Mouse (Mus musculus) intestine, embryonic 15.5 days (tissue): ENCODE measurements around the gene Crybb3. TPM values are rescaled to one million over a fixed set of nuclear protein-coding genes. Genes with fewer than 3 reads are reported as not detected.

ENCODE experiments used
- ATAC-seq: fragments of 200-750 bp; cut with Nextera tagmentation; 2 replicates; pipeline ENCODE4 v1.8.0; 2017; ENCODE audit warnings: moderate TSS enrichment, moderate library complexity
- H3K27ac ChIP-seq: fragments of 300-500 bp; sonication (generic); 2 replicates; pipeline ENCODE4 v1.5.1; 2015; ENCODE audit warnings: mild to moderate bottlenecking, inconsistent platforms
- H3K27me3 ChIP-seq: fragments of 300-500 bp; sonication (generic); replicated peaks from 2 replicates; pipeline ENCODE4 v1.6.1; 2015; ENCODE audit warnings: inconsistent platforms
- H3K36me3 ChIP-seq: fragments of 300-500 bp; sonication (generic); 2 replicates; pipeline ENCODE4 v1.6.1; 2015; ENCODE audit warnings: inconsistent platforms
- H3K4me1 ChIP-seq: fragments of 300-500 bp; sonication (generic); replicated peaks from 2 replicates; pipeline ENCODE4 v1.6.1; 2015; ENCODE audit warnings: inconsistent platforms
- H3K4me2 ChIP-seq: fragments of 300-500 bp; sonication (generic); replicated peaks from 2 replicates; pipeline ENCODE4 v1.6.1; 2015; ENCODE audit warnings: mild to moderate bottlenecking, inconsistent platforms
- H3K4me3 ChIP-seq: fragments of 300-500 bp; sonication (generic); replicated peaks from 2 replicates; pipeline ENCODE4 v1.5.1; 2015; ENCODE audit warnings: inconsistent platforms
- H3K9ac ChIP-seq: fragments of 300-500 bp; sonication (generic); 2 replicates; pipeline ENCODE4 v1.6.1; 2015; ENCODE audit warnings: inconsistent platforms
- H3K9me3 ChIP-seq: fragments of 300-500 bp; sonication (generic); 2 replicates; pipeline ENCODE4 v1.6.1; 2016; ENCODE audit warnings: inconsistent platforms
- WGBS: fragments of 180-500 bp; shearing (Covaris S2); methylation state at CpG from one replicate; pipeline ENCODE4 v1.1.7; 2015; 5-methylcytosine and 5-hydroxymethylcytosine counted together
- polyA plus RNA-seq: library from polyadenylated mRNA; unstranded; fragments of >200 nt; fragmentation: Nextera tagmentation; extraction: Ambion mirVana; gene quantifications from 2 replicates; pipeline ENCODE4 v1.2.1, GENCODE M21; 2015

Crybb3 gene
- polyA plus RNA-seq, 1 experiment from 2014 or later: 0.36 TPM

GRCm38 (mm10) chr5:113100422-113100821 lies 19.0 kb upstream of the Crybb3 start:
- ATAC-seq: no peak
- WGBS: 72% methylated on average over 11 of the region's 11 CpGs
- H3K36me3 ChIP-seq: peaks cover 9% of the 10 kb centered on the region; the same call in 1 of the 2 replicates
- no peaks in the 10 kb centered on the region for H3K27me3 ChIP-seq
- peaks cover 1% of the 10 kb centered on the region; the same call in 1 of the 2 replicates for H3K4me1 ChIP-seq
- no peak overlapping the region for H3K4me2 ChIP-seq
- no peak overlapping the region for H3K4me3 ChIP-seq
- no peaks in the 10 kb centered on the region for H3K9me3 ChIP-seq
- H3K9ac ChIP-seq: no peak overlapping the region
- no peak overlapping the region for H3K27ac ChIP-seq

DNA sequence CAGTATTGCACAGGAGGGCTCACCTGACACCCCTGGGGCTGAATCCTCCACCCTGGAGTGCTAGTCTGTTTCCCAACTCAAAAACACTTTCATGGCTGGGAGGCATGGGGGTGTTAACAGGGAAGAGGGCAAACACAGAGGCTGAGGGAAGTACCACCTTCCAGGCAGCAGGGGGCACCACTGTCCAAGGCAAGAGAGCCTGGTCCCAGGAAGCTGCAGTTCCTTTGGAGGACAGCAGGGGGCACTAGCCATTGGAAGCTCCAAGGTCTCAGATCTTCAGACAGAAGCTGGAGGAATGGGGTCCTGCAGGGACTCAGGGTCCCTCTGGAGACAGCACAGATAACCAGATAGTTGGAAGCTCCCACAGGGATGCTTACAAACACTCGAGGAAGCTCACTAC lies 18.2 kb upstream of the Crybb3 start:
- Histone ChIP-seq H3K9me3 (no peaks in the 10 kb centered on the region), H3K9ac (no peak overlapping the region), H3K4me1 (no peaks in the 10 kb centered on the region; the same call in 1 of the 2 replicates), H3K27ac (no peak overlapping the region), H3K4me2 (no peak overlapping the region), H3K36me3 (peaks cover 12% of the 10 kb centered on the region; the same call in 1 of the 2 replicates), H3K4me3 (no peak overlapping the region), H3K27me3 (no peaks in the 10 kb centered on the region)
- ATAC-seq: peak; percentile 39
- 29% methylated on average over 1 of the region's 1 CpGs for WGBS

DNA sequence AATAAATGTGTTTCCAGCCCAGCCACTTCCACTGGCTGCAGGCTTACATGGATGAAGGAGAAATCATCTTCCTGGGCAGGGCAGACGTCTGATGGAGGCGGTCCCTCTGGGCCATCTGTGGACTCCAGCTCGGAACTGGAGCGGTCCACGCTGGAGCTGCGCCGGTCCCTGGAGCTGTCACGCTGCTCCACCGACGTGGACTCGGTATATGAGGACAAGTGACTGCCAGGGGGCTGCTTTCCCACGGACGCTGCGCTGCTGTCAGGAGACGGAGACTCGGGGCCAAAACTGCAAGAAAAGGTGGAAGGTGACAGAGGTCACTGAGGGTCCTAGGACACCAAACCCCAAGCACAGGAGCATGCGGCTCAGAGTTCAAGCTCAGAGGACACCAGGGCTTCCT lies 16.2 kb upstream of the Crybb3 start:
- no peak overlapping the region for H3K27ac ChIP-seq
- no peak overlapping the region for H3K4me2 ChIP-seq
- H3K4me3 ChIP-seq: no peak overlapping the region
- no peaks in the 10 kb centered on the region for H3K4me1 ChIP-seq
- no peaks in the 10 kb centered on the region for H3K9me3 ChIP-seq
- 89% methylated on average over 17 of the region's 17 CpGs for WGBS
- no peak overlapping the region for H3K9ac ChIP-seq
- no peaks in the 10 kb centered on the region for H3K27me3 ChIP-seq
- peaks cover 15% of the 10 kb centered on the region; the same call in 1 of the 2 replicates for H3K36me3 ChIP-seq
- ATAC-seq: no peak

DNA sequence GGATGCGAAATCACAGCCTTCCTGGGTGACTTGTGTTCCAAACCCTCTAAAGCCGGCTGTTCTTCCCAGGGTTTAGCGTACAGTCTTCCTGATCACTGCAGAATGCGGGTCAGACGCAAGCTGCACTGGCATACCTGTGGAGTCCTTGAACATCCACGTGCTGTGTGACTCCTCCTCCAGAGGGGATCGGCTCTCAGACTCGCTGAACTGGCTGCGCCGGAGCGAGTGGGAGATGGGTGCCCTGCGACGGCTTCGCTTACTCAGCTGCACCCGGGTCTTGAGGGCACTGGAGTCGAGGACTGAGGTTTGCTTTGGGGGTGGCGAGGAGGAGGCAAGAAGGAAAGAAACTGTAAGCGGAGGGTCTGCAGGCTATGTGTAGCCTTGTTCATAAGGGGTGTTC lies 14.1 kb upstream of the Crybb3 start:
- Histone ChIP-seq H3K9ac (no peak overlapping the region), H3K27ac (no peak overlapping the region), H3K4me2 (no peak overlapping the region), H3K36me3 (peaks cover 15% of the 10 kb centered on the region; the same call in 1 of the 2 replicates), H3K4me3 (no peak overlapping the region), H3K9me3 (no peaks in the 10 kb centered on the region), H3K27me3 (no peaks in the 10 kb centered on the region), H3K4me1 (no peaks in the 10 kb centered on the region)
- 89% methylated on average over 18 of the region's 18 CpGs for WGBS
- no peak for ATAC-seq

DNA sequence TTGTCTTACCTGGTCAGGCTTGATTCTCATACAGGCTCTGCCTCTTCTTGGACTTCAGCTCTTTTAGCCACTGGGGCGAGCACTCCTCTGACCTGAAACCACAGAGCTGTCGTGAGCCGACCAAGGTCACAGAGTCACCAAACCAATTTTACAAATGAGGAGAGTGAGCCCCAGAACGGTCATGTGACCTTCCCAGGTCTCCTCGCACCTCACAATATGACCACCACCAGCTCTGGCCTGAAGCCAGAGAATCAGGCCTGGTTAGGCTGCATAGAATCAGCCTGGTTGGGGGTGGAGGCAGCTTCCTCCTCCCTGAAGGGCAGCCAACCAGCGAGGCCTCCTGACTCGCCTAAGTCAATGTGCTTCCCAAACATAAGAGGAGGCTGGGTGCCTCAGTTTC lies 11.0 kb upstream of the Crybb3 start:
- ATAC-seq: no peak
- Histone ChIP-seq H3K9me3 (no peaks in the 10 kb centered on the region), H3K9ac (no peak overlapping the region), H3K27ac (no peak overlapping the region), H3K4me3 (no peak overlapping the region), H3K4me2 (no peak overlapping the region), H3K27me3 (no peaks in the 10 kb centered on the region), H3K36me3 (0 out of 2 replicates have a peak, but pooled peaks cover 11% of the 10 kb centered on the region), H3K4me1 (no peaks in the 10 kb centered on the region)
- WGBS: 65% methylated on average over 7 of the region's 7 CpGs

DNA sequence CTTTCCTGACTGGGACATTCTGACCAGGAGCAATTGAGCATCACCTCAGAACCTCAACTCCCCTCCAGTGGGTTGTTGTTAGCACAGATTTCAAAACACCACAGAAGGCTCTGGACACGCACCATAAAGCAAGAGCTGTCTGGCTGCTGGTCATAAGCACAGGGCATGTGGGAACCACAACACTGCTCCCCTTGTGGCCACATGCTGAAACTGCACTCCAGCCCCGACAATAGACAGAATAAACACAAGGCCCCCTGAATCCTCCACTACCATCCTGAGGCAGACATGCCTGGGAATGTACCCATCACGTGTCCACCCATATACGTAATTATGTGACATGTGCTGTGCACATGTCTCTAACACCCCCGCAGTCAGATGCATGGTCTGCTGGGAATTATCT lies 9.8 kb upstream of the Crybb3 start:
- H3K9ac ChIP-seq: no peak overlapping the region
- H3K4me3 ChIP-seq: no peak overlapping the region
- no peaks in the 10 kb centered on the region for H3K27me3 ChIP-seq
- H3K4me2 ChIP-seq: no peak overlapping the region
- H3K36me3 ChIP-seq: 0 out of 2 replicates have a peak, but pooled peaks cover 8% of the 10 kb centered on the region
- no peaks in the 10 kb centered on the region for H3K9me3 ChIP-seq
- WGBS: 71% methylated on average over 5 of the region's 5 CpGs
- no peak overlapping the region for H3K27ac ChIP-seq
- ATAC-seq: peak; percentile 8; the same call in 1 of the 2 replicates
- H3K4me1 ChIP-seq: no peaks in the 10 kb centered on the region

DNA sequence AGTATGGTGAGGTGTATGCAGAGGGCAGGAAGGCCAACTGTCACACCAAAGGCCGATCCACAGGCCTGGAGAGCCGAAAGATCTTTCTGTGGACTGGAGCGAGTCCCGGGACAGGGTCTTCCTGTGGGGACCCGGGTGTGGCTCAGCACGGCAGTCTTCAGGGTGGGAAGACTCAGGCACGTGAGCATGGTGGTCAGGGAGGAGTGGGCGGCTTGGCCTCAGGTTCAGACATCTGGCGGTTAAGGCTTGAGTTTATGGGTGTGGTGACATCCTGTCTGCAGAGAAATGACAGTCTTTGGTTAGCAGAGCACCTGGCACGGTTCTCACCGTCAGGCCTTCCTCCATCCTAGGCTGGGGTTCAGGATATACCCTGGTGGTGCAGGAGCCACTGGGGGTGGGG lies 9.4 kb upstream of the Crybb3 start:
- 0 out of 2 replicates have a peak, but pooled peaks cover 8% of the 10 kb centered on the region for H3K36me3 ChIP-seq

GRCm38 (mm10) chr5:113090077-113090690 lies 8.8 kb upstream of the Crybb3 start:
- Histone ChIP-seq H3K4me2 (no peak overlapping the region), H3K36me3 (0 out of 2 replicates have a peak, but pooled peaks cover 4% of the 10 kb centered on the region), H3K4me1 (no peaks in the 10 kb centered on the region), H3K9ac (no peak overlapping the region), H3K27me3 (no peaks in the 10 kb centered on the region), H3K27ac (no peak overlapping the region), H3K4me3 (no peak overlapping the region), H3K9me3 (no peaks in the 10 kb centered on the region)
- 78% methylated on average over 24 of the region's 24 CpGs for WGBS
- ATAC-seq: peak; percentile 69

More for the DNA sequence above, 9.4 kb upstream of the Crybb3 start:
- Histone ChIP-seq H3K9ac (no peak overlapping the region), H3K4me1 (no peaks in the 10 kb centered on the region), H3K27ac (no peak overlapping the region), H3K4me2 (no peak overlapping the region), H3K27me3 (no peaks in the 10 kb centered on the region), H3K9me3 (no peaks in the 10 kb centered on the region), H3K4me3 (no peak overlapping the region)
- 85% methylated on average over 11 of the region's 11 CpGs for WGBS
- ATAC-seq: peak; percentile 35

GRCm38 (mm10) chr5:113087465-113087864 lies 6.1 kb upstream of the Crybb3 start:
- no peak overlapping the region for H3K4me2 ChIP-seq
- peaks cover 5% of the 10 kb centered on the region; the same call in 1 of the 2 replicates for H3K4me1 ChIP-seq
- no peak for ATAC-seq
- H3K36me3 ChIP-seq: no peaks in the 10 kb centered on the region
- WGBS: 82% methylated on average over 2 of the region's 2 CpGs
- H3K27me3 ChIP-seq: no peaks in the 10 kb centered on the region
- no peak overlapping the region for H3K27ac ChIP-seq
- H3K9me3 ChIP-seq: no peaks in the 10 kb centered on the region
- no peak overlapping the region for H3K9ac ChIP-seq
- no peak overlapping the region for H3K4me3 ChIP-seq

GRCm38 (mm10) chr5:113086990-113087389 lies 5.6 kb upstream of the Crybb3 start:
- Histone ChIP-seq H3K4me2 (no peak overlapping the region), H3K9ac (no peak overlapping the region), H3K27me3 (no peaks in the 10 kb centered on the region), H3K36me3 (no peaks in the 10 kb centered on the region), H3K9me3 (no peaks in the 10 kb centered on the region), H3K27ac (no peak overlapping the region), H3K4me1 (peaks cover 5% of the 10 kb centered on the region; the same call in 1 of the 2 replicates), H3K4me3 (no peak overlapping the region)
- ATAC-seq: no peak
- WGBS: 53% methylated on average over 4 of the region's 4 CpGs

DNA sequence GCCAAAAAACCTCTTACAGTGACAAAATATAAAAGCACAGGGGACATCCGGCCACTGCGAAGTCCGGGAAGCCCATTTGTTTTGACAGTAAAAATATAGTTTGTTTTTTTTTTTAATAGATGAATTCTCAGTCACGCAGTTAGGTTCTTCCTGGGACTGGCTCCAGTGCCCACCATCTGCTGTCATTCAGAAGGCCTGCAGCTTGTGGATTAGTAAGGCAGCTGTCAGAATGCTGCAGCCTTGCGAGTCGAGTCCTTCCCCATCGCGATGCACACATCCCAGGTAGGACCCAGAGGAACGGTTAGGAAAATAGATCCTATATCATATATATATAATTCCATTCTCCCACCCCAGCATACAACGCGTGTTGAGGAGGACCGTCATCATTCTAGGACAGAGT lies 5.1 kb upstream of the Crybb3 start:
- Histone ChIP-seq H3K9me3 (no peaks in the 10 kb centered on the region), H3K4me1 (peaks cover 5% of the 10 kb centered on the region; the same call in 1 of the 2 replicates), H3K27ac (no peak overlapping the region), H3K9ac (no peak overlapping the region), H3K27me3 (no peaks in the 10 kb centered on the region), H3K4me3 (no peak overlapping the region), H3K36me3 (no peaks in the 10 kb centered on the region), H3K4me2 (no peak overlapping the region)
- no peak for ATAC-seq
- 73% methylated on average over 12 of the region's 12 CpGs for WGBS

DNA sequence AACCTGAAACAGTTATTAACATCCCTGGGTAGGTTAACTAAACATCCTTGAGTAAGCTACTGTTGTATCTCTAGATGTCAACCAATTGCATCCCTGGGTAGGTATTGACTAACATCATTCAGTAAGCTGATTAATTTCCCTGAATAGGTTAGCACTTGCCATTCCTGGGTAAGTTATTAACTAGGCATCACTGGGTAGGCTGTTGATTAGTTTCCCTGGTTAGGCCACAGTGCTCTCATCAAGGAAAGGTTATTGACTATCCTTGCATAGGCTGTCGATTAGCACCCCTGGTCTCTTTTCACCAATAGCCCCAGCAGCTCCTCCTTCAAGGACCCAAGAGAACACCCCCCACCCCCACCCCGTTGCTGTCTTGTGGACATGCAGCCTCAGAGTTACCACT lies 4.5 kb upstream of the Crybb3 start:
- 56% methylated on average over 2 of the region's 2 CpGs for WGBS
- no peaks in the 10 kb centered on the region for H3K36me3 ChIP-seq

GRCm38 (mm10) chr5:113084309-113084708 lies 2.9 kb upstream of the Crybb3 start:
- WGBS: 85% methylated on average over 2 of the region's 2 CpGs
- no peak overlapping the region for H3K4me2 ChIP-seq
- no peak overlapping the region for H3K27ac ChIP-seq
- no peaks in the 10 kb centered on the region for H3K27me3 ChIP-seq
- H3K9ac ChIP-seq: no peak overlapping the region
- H3K36me3 ChIP-seq: no peaks in the 10 kb centered on the region
- ATAC-seq: no peak
- no peak overlapping the region for H3K4me3 ChIP-seq
- no peaks in the 10 kb centered on the region for H3K9me3 ChIP-seq
- H3K4me1 ChIP-seq: peaks cover 5% of the 10 kb centered on the region; the same call in 1 of the 2 replicates

More for the DNA sequence above, 4.5 kb upstream of the Crybb3 start:
- H3K9me3 ChIP-seq: no peaks in the 10 kb centered on the region
- peaks cover 5% of the 10 kb centered on the region; the same call in 1 of the 2 replicates for H3K4me1 ChIP-seq
- no peak overlapping the region for H3K27ac ChIP-seq
- H3K4me2 ChIP-seq: no peak overlapping the region
- no peak for ATAC-seq
- no peak overlapping the region for H3K4me3 ChIP-seq
- no peak overlapping the region for H3K9ac ChIP-seq
- H3K27me3 ChIP-seq: no peaks in the 10 kb centered on the region
